Mouse (Mus musculus) midbrain, embryonic 10.5 days (tissue): ENCODE data around the gene Adam10. TPM values are rescaled to one million over a fixed set of nuclear protein-coding genes. Genes with fewer than 3 reads are reported as not detected.

Experiments
- DNase-seq: peaks from one replicate; pipeline ENCODE4 v3.0.0-alpha.2; 2017; ENCODE audit warnings: low spot score
- H3K27ac ChIP-seq: fragments of 300-500 bp; sonication (generic); replicated peaks from 2 replicates; pipeline ENCODE4 v1.5.1; 2016; ENCODE audit warnings: mild to moderate bottlenecking
- H3K27me3 ChIP-seq: fragments of 300-500 bp; sonication (generic); 2 replicates; pipeline ENCODE4 v1.6.1; 2016; ENCODE audit warnings: low read depth, mild to moderate bottlenecking; ENCODE audit not compliant: poor library complexity, severe bottlenecking
- H3K36me3 ChIP-seq: fragments of 300-500 bp; sonication (generic); 2 replicates; pipeline ENCODE4 v1.6.1; 2016; ENCODE audit warnings: mild to moderate bottlenecking, moderate library complexity
- H3K4me1 ChIP-seq: fragments of 300-500 bp; sonication (generic); 2 replicates; pipeline ENCODE4 v1.6.1; 2016
- H3K4me3 ChIP-seq: fragments of 300-500 bp; sonication (generic); 2 replicates; pipeline ENCODE4 v1.5.1; 2016; ENCODE audit warnings: mild to moderate bottlenecking, moderate library complexity
- H3K9me3 ChIP-seq: fragments of 300-500 bp; sonication (generic); replicated peaks from 2 replicates; pipeline ENCODE4 v1.6.1; 2016; ENCODE audit warnings: mild to moderate bottlenecking
- WGBS: fragments of 180-500 bp; shearing (Covaris S2); methylation state at CpG from one replicate; pipeline ENCODE4 v1.1.7; 2016; 5-methylcytosine and 5-hydroxymethylcytosine counted together
- polyA plus RNA-seq: library from polyadenylated mRNA; unstranded; fragments of >200 nt; fragmentation: Nextera tagmentation; extraction: Ambion mirVana; gene quantifications from 2 replicates; pipeline ENCODE4 v1.2.1, GENCODE M21; 2016

Adam10 gene
- polyA plus RNA-seq = 66.2 and 72.7 TPM in 2 replicates

DNA sequence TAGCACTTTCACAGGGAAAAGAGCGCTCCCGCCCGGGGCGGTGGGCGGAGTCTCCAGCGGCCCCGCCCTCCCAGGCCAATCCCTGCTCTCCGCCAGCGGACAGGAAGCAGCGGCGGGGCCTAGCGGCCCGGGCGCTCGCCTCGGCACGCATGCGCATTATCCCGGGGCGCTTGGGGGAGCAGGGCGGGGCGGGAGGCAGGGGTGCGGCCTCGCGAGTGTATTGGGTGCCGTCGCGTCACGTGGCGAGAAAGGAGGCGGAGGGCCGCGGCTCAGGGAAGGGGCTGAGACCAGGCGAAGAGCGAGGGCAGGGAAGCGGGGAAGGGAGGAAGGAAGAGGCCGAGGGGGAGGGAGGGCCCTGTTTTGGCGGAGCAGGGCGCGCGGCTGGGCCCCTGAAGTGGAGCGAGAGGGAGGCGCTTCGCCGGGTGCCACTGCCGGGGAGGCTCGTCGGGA lies at the start of gene Adam10:
Adam10 (plus strand) TSS at position 316 of the 450 bp plus-strand sequence.
- H3K9me3 ChIP-seq = no peaks in the 10 kb centered on the region
- H3K4me3 ChIP-seq = peak within 1 kb of the TSS; percentile 95
- peak within 1 kb of the TSS; percentile 99 for H3K27ac ChIP-seq
- no peaks in the 10 kb centered on the region for H3K27me3 ChIP-seq
- peaks cover 25% of the 10 kb centered on the region for H3K4me1 ChIP-seq
- peak; percentile 99 for DNase-seq
- WGBS = under 1% methylated on average over 48 of the region's 48 CpGs
- H3K36me3 ChIP-seq = no peaks in the 10 kb centered on the region

DNA sequence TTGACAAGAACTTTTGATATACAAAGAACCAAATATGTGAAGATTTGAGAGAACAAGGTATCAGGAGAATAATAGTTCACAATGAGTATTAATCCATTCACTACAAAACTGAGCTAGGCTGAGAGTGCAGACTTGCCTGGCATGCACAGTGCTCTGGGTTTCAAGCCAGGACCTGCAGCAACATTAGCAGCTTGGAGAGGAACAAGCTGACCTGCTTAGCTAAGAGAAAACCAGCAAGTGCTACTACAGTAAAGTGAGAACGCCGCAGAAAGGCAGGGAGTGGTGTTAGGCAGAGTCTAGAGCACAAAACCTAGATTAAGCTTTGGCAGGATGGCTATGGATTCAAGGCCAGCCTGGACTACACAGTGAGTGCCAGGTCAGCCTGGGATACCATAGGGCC lies 49.1 kb upstream of the Adam10 start:
- WGBS = 91% methylated on average over 2 of the region's 2 CpGs
- H3K9me3 ChIP-seq = no peaks in the 10 kb centered on the region
- no peak overlapping the region for H3K27ac ChIP-seq
- no peak for DNase-seq
- no peak overlapping the region for H3K4me3 ChIP-seq
- H3K36me3 ChIP-seq = no peaks in the 10 kb centered on the region
- H3K27me3 ChIP-seq = no peaks in the 10 kb centered on the region
- no peaks in the 10 kb centered on the region for H3K4me1 ChIP-seq

DNA sequence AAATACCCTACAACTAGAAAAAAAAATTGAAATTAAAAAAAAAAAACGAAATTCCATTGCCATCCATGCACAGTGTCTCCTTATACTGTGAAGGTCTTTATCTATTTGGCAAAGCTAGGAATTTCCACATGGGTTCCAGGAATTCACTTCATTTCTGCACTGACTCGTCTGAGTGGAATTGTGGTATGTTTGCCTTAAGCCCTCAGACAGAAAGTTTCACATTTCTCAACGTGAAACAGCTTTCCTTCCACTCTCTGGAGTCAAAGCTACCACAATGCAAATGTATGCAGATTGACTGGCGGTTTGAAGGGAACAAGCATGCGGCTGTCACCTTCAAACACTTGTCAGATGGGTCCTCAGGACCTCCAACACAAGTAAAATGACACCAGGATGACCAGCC lies 47.1 kb upstream of the Adam10 start:
- Histone ChIP-seq H3K27me3 (no peaks in the 10 kb centered on the region), H3K27ac (no peak overlapping the region), H3K36me3 (no peaks in the 10 kb centered on the region), H3K9me3 (no peaks in the 10 kb centered on the region), H3K4me1 (no peaks in the 10 kb centered on the region), H3K4me3 (no peak overlapping the region)
- no peak for DNase-seq
- WGBS = 39% methylated on average over 5 of the region's 5 CpGs

DNA sequence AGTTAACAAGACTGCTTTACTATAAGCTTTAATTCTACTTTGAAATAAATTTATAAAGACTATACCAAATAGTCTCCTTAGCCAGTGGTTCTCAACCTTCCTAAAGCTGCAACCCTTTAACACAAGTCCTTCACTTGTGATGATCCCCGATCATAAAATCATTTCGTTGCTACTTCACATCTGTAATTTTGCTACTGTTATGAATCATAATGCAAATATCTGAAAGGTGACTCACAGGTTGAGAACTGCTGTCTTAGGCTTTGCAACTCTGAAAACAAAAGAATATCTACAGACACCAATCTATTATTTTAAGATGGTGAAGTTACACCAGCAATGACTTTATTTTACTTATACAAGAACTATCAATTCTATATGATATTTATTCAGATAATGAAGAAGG lies 42.0 kb upstream of the Adam10 start:
- no peak overlapping the region for H3K4me3 ChIP-seq
- H3K27me3 ChIP-seq = no peaks in the 10 kb centered on the region
- H3K4me1 ChIP-seq = no peaks in the 10 kb centered on the region
- no peak overlapping the region for H3K27ac ChIP-seq
- H3K9me3 ChIP-seq = no peaks in the 10 kb centered on the region
- DNase-seq = no peak
- 86% methylated on average over 2 of the region's 2 CpGs for WGBS
- no peaks in the 10 kb centered on the region for H3K36me3 ChIP-seq

DNA sequence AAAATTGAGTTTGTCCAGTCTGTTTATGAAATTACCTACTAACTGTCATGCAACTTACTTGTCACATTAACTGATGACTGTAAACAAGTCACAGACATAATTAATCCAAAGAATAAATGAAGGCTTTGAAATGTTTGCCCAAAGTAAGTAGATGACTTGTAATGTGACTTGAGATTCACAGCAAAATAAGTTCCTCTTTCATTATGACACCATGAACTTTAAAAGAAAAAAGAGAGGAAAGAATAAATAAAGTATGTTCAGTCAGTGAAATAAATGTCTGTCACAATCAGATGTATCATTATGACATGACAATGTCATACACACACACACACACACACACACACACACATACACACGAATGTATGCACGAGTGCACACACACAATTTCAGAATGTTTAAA lies 28.5 kb upstream of the Adam10 start:
- WGBS = 94% methylated on average over 2 of the region's 2 CpGs

DNA sequence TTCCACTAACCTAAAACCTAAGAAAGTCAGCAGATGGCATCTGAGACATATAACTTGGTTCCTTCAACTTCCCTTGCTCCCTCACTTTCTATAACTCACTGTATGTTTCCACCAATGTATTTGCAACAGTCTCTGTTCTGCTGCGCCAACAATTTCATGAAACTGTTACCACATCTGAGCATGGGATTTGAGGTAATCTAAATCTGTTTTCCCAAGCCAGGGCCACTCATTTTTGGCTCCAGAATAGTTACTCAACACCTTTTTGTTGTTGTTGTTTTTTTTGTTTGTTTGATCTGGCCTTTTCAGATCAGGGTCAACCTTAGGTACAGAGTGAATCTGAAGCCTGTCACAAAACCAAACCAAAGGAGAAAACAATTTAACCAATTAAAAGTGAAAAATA lies 27.8 kb upstream of the Adam10 start:
- 93% methylated on average over 1 of the region's 1 CpGs for WGBS
- Histone ChIP-seq H3K27me3 (no peaks in the 10 kb centered on the region), H3K36me3 (no peaks in the 10 kb centered on the region), H3K9me3 (no peaks in the 10 kb centered on the region), H3K4me1 (peaks cover 19% of the 10 kb centered on the region), H3K27ac (no peak overlapping the region), H3K4me3 (no peak overlapping the region)
- no peak for DNase-seq

More for the DNA sequence above, 28.5 kb upstream of the Adam10 start:
- Histone ChIP-seq H3K27me3 (no peaks in the 10 kb centered on the region), H3K4me3 (no peak overlapping the region), H3K9me3 (no peaks in the 10 kb centered on the region), H3K4me1 (peaks cover 12% of the 10 kb centered on the region), H3K27ac (no peak overlapping the region), H3K36me3 (no peaks in the 10 kb centered on the region)
- DNase-seq = no peak

DNA sequence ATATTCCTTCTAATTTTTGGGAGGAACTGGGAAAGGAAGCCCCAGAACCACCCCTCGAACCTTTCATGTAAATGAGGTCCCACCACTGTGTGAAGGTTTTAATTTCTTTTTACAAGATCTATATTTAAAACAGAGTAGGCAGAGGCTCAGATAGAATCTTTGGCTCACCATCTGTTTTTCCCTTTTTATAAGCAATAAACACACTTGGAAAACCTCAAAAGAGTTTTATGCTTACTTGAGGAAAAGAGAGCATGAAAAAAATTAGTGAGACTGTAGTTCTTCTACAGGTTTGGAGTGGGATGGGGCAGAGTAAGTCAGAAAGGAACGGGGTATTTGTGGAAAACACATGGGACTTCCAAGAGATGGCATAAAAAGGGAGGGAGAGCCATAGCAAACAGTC lies 26.6 kb upstream of the Adam10 start:
- WGBS = 76% methylated on average over 2 of the region's 2 CpGs
- Histone ChIP-seq H3K27me3 (no peaks in the 10 kb centered on the region), H3K9me3 (no peaks in the 10 kb centered on the region), H3K4me3 (no peak overlapping the region), H3K36me3 (no peaks in the 10 kb centered on the region), H3K27ac (no peak overlapping the region), H3K4me1 (peaks cover 25% of the 10 kb centered on the region)
- no peak for DNase-seq

DNA sequence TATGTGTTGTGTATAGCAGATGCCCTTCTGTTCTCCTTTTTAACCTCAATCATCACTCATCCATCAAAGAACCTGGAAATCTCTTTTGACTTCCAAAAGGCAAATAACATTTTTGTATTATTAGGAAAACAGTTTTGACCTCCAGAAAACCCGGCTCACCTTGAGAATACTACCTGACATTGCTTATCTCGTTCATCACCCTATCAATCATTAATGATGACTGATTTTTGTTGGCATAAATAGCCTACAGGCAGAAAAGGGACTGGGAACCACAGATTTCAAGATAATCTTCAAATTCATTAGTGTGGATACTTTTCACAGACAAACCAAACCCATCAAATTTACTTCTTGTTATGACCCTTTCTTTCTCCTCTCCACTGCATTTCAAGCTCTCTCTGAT lies 24.9 kb upstream of the Adam10 start:
- Histone ChIP-seq H3K9me3 (no peaks in the 10 kb centered on the region), H3K27me3 (no peaks in the 10 kb centered on the region), H3K4me3 (0 out of 2 replicates have a peak overlapping the region, but pooled peaks have one; percentile 11), H3K27ac (no peak overlapping the region), H3K4me1 (peaks cover 28% of the 10 kb centered on the region), H3K36me3 (no peaks in the 10 kb centered on the region)
- 84% methylated on average over 2 of the region's 2 CpGs for WGBS
- no peak for DNase-seq

DNA sequence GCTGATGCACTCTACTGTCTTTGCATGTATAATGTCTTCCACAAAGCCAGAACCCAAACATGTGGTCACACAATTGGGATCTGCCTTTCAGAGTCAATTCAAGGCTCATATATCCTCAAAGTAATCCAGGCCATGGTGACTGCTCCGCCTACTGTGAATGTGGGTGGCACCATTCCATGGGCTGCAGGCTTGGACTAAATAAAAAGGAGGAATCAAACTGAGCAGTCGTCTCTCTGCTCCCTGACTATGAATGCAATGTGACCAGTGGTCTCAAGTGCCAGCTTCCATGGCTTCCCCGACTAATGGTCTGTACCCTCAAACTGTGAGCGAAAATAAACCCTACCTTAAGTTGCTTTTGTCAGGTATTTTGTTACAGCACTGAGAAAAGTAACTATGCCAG lies 24.3 kb upstream of the Adam10 start:
- no peak for DNase-seq
- Histone ChIP-seq H3K4me3 (peak overlapping the region; percentile 11; the same call in 1 of the 2 replicates), H3K4me1 (peaks cover 28% of the 10 kb centered on the region), H3K36me3 (no peaks in the 10 kb centered on the region), H3K27me3 (no peaks in the 10 kb centered on the region), H3K9me3 (no peaks in the 10 kb centered on the region), H3K27ac (no peak overlapping the region)
- 71% methylated on average over 4 of the region's 4 CpGs for WGBS

DNA sequence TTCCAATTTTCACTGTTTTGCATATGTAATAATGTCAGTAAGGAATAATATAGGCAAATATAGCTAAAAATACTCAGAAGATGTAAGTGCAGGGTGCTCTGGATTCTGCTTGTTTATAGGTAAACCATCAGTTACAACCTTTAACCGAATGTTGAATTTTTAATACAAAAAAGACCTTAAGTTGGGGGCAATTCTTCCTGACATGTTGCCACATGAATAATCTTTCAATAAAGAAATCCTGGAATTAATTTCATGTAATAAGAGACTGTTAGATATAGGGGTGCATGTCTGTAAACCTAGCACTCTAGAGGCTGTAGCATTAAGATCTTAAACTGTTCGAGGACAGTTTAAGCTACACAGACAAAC lies 23.1 kb upstream of the Adam10 start:
- no peaks in the 10 kb centered on the region for H3K36me3 ChIP-seq
- H3K4me1 ChIP-seq = peaks cover 28% of the 10 kb centered on the region
- no peaks in the 10 kb centered on the region for H3K27me3 ChIP-seq
- H3K27ac ChIP-seq = no peak overlapping the region
- DNase-seq = no peak
- no peaks in the 10 kb centered on the region for H3K9me3 ChIP-seq
- H3K4me3 ChIP-seq = peak overlapping the region; percentile 91
- 38% methylated on average over 2 of the region's 2 CpGs for WGBS

DNA sequence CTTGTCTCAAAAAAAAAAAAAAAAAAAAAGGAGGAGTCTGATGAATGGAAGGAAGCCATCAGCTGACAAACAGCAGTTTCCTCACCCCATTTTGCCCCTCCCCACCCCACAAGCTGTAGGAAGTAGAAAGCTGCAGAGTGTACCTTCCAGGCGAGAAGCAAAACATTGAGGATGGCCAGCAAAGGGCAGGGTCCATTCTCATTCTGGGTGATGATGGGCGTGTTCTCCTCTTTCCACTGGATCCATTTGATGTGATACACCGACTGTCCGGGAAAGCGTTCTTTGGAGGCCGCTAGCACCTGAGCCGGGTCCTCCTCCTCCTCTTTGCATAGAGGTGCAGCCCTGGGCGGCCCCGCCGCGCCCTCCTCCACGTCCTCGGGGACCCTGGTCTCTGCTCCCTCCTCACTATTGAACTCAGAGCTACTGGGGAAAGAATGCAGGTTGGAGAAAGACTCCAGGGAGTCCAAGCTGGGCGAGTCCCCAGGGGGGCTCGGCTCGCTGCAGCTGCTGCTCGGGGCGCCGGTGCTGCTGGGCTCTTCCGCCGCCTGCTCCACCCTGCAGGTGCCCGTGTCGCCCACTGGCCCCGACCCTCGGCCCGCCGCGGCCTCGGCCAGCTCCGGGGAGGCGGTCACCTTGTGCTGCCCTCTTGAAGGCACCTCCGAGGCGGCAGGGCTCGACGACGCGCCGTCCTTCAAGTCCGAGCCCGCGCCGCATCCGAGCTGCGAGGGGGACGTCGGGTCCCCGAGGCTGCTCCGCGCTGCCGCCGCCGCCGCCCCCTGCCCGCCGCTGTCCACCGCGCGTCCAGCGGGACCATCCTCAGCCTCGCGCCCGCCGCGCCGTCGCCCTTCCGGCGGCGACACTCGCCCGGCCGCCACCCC lies 22.4 kb upstream of the Adam10 start, which contains the start of gene Gm10642:
Gm10642 (plus strand) TSS at position 122 of the 878 bp plus-strand sequence.
- no peak for DNase-seq
- Histone ChIP-seq H3K4me1 (peaks cover 28% of the 10 kb centered on the region), H3K27ac (peak within 1 kb of the TSS; percentile 92), H3K36me3 (no peaks in the 10 kb centered on the region), H3K9me3 (no peaks in the 10 kb centered on the region), H3K4me3 (peak within 1 kb of the TSS; percentile 91), H3K27me3 (no peaks in the 10 kb centered on the region)
- under 1% methylated on average over 69 of the region's 72 CpGs for WGBS

DNA sequence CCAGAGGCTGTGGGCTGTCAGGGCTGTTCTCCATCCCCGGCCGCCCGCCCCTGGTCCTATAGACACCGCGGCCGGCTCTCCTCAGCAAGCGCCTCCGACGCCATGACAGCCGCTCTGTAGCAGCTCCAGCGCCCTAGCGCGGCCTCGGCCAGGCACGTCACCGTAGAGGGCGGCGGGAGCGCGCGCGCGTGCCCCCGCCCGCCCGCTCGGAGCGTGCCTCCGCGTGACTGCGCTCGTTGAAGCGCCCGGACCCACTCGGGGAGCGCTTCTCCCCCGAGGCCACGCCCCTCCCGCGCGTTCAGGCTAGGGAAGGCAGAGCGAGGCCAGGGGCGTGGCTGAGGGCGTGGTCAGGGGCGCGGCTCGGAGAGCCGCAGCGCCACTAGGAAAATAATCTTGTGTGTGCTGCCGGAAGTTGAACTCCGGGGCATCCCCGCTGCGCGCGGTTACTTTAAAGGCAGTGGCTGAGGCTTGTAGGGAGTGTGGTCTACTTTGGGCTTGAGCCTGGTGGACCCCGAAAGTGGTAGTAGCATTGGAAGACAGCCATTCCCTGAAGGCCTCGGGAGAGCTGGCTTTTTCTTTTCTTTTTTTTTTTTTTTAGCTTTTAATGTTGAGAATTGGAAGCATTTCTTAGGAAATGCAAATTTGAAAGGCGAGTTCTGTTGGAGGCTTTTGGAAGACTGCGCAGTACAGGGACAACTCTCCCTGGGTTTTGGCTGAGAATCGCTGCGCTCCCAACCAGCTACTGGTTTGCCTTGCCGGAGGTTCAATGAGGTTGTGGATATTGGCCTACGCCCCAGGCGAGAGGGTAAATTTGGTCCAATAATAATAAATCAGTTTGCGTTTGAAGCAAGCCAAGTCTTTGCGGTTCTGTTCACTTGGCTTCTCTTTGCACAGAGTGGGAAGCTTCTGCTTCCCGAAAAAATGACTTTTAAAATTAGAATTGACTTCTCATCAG lies 21.5 kb upstream of the Adam10 start, which contains the start of gene Mindy2:
Mindy2 (minus strand) TSS at position 162 of the 955 bp plus-strand sequence.
- WGBS = 2% methylated on average over 67 of the region's 67 CpGs
- peak; percentile 95 for DNase-seq
- Histone ChIP-seq H3K9me3 (no peaks in the 10 kb centered on the region), H3K4me1 (peaks cover 28% of the 10 kb centered on the region), H3K27ac (peak within 1 kb of the TSS; percentile 92), H3K27me3 (no peaks in the 10 kb centered on the region), H3K36me3 (no peaks in the 10 kb centered on the region), H3K4me3 (peak within 1 kb of the TSS; percentile 91)
